Mouse (Mus musculus) ES-E14 (cell line): ENCODE data around the gene Zfp26.

Experiments used
- CHD2 ChIP-seq: IDR thresholded peaks from 2 replicates; pipeline ENCODE4 v1.6.1; 2014; ENCODE audit warnings: mild to moderate bottlenecking, low read depth, low read length, inconsistent platforms
- MAFK ChIP-seq: IDR thresholded peaks from 2 replicates; pipeline ENCODE4 v1.6.1; 2014; ENCODE audit warnings: mild to moderate bottlenecking, low read depth, low read length, inconsistent platforms; ENCODE audit not compliant: insufficient read depth
- ZC3H11A ChIP-seq: IDR thresholded peaks from 2 replicates; pipeline ENCODE4 v1.6.1; 2012; ENCODE audit warnings: low read depth, mild to moderate bottlenecking, inconsistent platforms, low read length, borderline replicate concordance

DNA sequence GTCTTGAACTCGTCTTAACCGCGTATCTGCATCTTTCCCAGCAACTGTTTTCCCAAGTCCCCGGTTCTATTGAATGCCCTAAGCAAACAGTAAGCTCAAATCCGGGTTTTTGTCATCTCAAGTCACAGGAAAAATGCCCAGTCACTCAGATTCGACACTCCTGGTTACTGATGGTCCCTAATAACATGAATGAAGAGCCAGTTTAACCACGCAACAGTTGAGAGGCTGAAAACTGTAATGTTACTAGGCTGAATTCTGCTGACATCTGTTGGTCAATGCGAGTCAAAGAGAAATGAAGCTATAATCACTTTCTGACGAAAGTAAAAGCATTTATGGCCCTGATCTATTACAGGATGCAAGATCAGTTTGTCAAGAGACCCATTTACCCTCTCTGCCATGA lies 33.3 kb upstream of the Zfp26 start:
- TF ChIP-seq MAFK (no peak), ZC3H11A (no peak), CHD2 (no peak)
